Mouse (Mus musculus) forebrain, embryonic 11.5 days (tissue): ENCODE measurements around the gene Ccdc84. TPM values are rescaled to one million over a fixed set of nuclear protein-coding genes. Genes with fewer than 3 reads are reported as not detected.
"Not testable (repeated sequence)": the region's sequence is repeated elsewhere in the genome, so short reads cannot be mapped to it uniquely, and the experiment has no call there.

Experiments used
- ATAC-seq: fragments of 200-750 bp; cut with Nextera tagmentation; replicated peaks from 2 replicates; pipeline ENCODE4 v1.8.0; 2017; ENCODE audit warnings: moderate TSS enrichment; ENCODE audit not compliant: low FRiP score
- DNase-seq: peaks from one replicate; pipeline ENCODE4 v3.0.0-alpha.2; 2017; ENCODE audit warnings: low spot score
- H3K27ac ChIP-seq: fragments of 300-500 bp; sonication (generic); 2 replicates; pipeline ENCODE4 v1.5.1; 2014; ENCODE audit warnings: low read depth, low read length
- H3K27me3 ChIP-seq: fragments of 300-500 bp; sonication (generic); 2 replicates; pipeline ENCODE4 v1.6.1; 2014; ENCODE audit warnings: mild to moderate bottlenecking, low read length, mixed read lengths; ENCODE audit not compliant: control insufficient read depth, insufficient read depth
- H3K36me3 ChIP-seq: fragments of 300-500 bp; sonication (generic); 2 replicates; pipeline ENCODE4 v1.6.1; 2014; ENCODE audit warnings: mild to moderate bottlenecking, low read length, moderate library complexity, mixed read lengths; ENCODE audit not compliant: control insufficient read depth, insufficient read depth
- H3K4me1 ChIP-seq: fragments of 300-500 bp; sonication (generic); replicated peaks from 2 replicates; pipeline ENCODE4 v1.6.1; 2014; ENCODE audit warnings: low read length, mixed read lengths; ENCODE audit not compliant: control insufficient read depth, insufficient read depth
- H3K4me2 ChIP-seq: fragments of 300-500 bp; sonication (generic); 2 replicates; pipeline ENCODE4 v1.6.1; 2014; ENCODE audit warnings: low read depth, mild to moderate bottlenecking, low read length, moderate library complexity, mixed read lengths; ENCODE audit not compliant: severe bottlenecking
- H3K4me3 ChIP-seq: fragments of 300-500 bp; sonication (generic); 2 replicates; pipeline ENCODE4 v1.5.1; 2014; ENCODE audit warnings: low read depth, low read length
- H3K9ac ChIP-seq: fragments of 300-500 bp; sonication (generic); 2 replicates; pipeline ENCODE4 v1.6.1; 2014; ENCODE audit warnings: low read length
- H3K9me3 ChIP-seq: fragments of 300-500 bp; sonication (generic); 2 replicates; pipeline ENCODE4 v1.6.1; 2016; ENCODE audit warnings: low read length, mixed read lengths; ENCODE audit not compliant: control insufficient read depth
- WGBS: fragments of 180-500 bp; shearing (Covaris S2); extraction: QIAGEN DNeasy Blood & Tissue Kit; methylation state at CpG from one replicate; pipeline ENCODE4 v1.1.7; 2014; 5-methylcytosine and 5-hydroxymethylcytosine counted together
- polyA plus RNA-seq: library from polyadenylated mRNA; unstranded; fragments of >200 nt; fragmentation: Nextera tagmentation; extraction: Ambion mirVana; gene quantifications from 2 replicates; pipeline ENCODE4 v1.2.1, GENCODE M21; 2014

Gene Ccdc84
- polyA plus RNA-seq, 1 experiment from 2014 or later: 25.5 TPM

GRCm38 (mm10) chr9:44412306-44412705 lies 6.1 kb downstream of the Ccdc84 start:
- Histone ChIP-seq H3K4me3 (no peak overlapping the region), H3K27ac (no peak overlapping the region), H3K4me1 (peaks cover 7% of the 10 kb centered on the region; the same call in 1 of the 2 replicates), H3K9ac (no peak overlapping the region), H3K4me2 (no peak overlapping the region), H3K27me3 (no peaks in the 10 kb centered on the region), H3K36me3 (peaks cover 23% of the 10 kb centered on the region; the same call in 1 of the 2 replicates), H3K9me3 (no peaks in the 10 kb centered on the region)
- no peak for DNase-seq
- no peak for ATAC-seq
- 89% methylated on average over 4 of the region's 4 CpGs for WGBS

GRCm38 (mm10) chr9:44411601-44412130 lies 6.7 kb downstream of the Ccdc84 start:
- no peak for ATAC-seq
- H3K27me3 ChIP-seq: no peaks in the 10 kb centered on the region
- DNase-seq: no peak
- H3K27ac ChIP-seq: no peak overlapping the region
- 93% methylated on average over 1 of the region's 1 CpGs for WGBS
- no peak overlapping the region for H3K9ac ChIP-seq
- no peak overlapping the region for H3K4me2 ChIP-seq
- H3K4me1 ChIP-seq: peaks cover 4% of the 10 kb centered on the region; the same call in 1 of the 2 replicates
- H3K4me3 ChIP-seq: no peak overlapping the region
- H3K36me3 ChIP-seq: peaks cover 23% of the 10 kb centered on the region; the same call in 1 of the 2 replicates
- no peaks in the 10 kb centered on the region for H3K9me3 ChIP-seq

DNA sequence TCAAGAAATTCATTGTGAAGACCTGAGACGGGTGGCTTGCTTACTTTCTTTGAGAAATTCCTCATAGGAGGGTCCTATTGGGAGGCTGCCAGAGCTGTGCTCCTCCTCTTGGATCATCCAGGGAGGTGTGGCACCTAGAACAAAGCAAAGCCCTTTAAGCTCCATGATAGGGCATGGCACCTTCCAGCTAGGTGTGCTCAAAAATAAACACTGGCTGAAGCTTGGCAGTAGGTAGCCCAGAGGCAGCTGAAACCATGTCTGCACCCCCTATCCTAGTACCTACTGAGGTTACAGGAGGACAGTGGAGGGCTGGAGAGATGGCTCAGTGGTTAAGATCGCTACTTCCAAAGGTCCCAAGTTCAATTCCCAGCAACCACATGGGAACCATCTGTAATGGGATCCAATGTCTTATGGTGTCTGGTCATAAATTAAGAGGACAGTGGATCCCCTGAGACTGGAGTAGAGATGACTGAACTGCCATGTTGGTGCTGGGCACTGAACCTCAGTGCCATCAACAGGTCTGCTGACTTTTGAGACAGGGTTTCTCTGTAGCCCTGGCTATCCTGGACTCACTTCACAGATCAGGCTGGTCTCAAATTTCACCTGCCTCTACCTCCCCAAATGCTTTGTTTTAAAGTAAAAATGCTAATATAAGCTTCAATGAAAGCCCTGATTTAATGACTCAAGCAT lies 7.6 kb downstream of the Ccdc84 start:
- Histone ChIP-seq H3K27me3 (no peaks in the 10 kb centered on the region), H3K36me3 (peaks cover 20% of the 10 kb centered on the region; the same call in 1 of the 2 replicates), H3K27ac (no peak overlapping the region), H3K9ac (no peak overlapping the region), H3K9me3 (no peaks in the 10 kb centered on the region), H3K4me3 (no peak overlapping the region), H3K4me2 (no peak overlapping the region), H3K4me1 (peaks cover 4% of the 10 kb centered on the region; the same call in 1 of the 2 replicates)
- DNase-seq: no peak
- 87% methylated on average over 2 of the region's 2 CpGs for WGBS
- ATAC-seq: no peak

DNA sequence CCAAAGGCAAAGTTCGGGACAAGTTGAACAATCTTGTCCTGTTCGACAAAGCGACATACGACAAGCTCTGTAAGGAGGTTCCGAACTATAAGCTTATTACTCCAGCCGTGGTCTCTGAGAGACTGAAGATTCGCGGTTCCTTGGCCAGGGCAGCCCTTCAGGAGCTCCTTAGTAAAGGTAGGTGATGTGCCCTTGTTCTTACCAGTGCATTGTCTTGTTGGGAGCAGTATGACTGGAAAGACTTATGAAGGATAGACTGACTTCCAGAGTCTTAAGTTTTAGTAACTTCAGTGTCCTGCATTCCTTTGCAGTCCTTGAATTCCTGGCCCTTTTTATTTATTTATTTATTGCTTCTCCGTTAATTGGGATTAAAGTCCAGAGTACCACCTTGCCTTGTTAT lies 9.7 kb downstream of the Ccdc84 start:
- Histone ChIP-seq H3K4me2 (peak overlapping the region; percentile 74), H3K36me3 (peaks cover 20% of the 10 kb centered on the region; the same call in 1 of the 2 replicates), H3K4me3 (peak overlapping the region; percentile 84)
- H3K27ac ChIP-seq, ATAC-seq, H3K9me3 ChIP-seq, DNase-seq, H3K27me3 ChIP-seq, H3K9ac ChIP-seq, H3K4me1 ChIP-seq: not testable (repeated sequence)
- WGBS: 89% methylated on average over 9 of the region's 9 CpGs

- H3K9me3 ChIP-seq: no peaks in the 10 kb centered on the region
- no peak for DNase-seq
- no peaks in the 10 kb centered on the region for H3K27me3 ChIP-seq
- peak overlapping the region; percentile 84 for H3K4me3 ChIP-seq
- H3K36me3 ChIP-seq: peaks cover 17% of the 10 kb centered on the region; the same call in 1 of the 2 replicates
- H3K4me2 ChIP-seq: peak overlapping the region; percentile 74
- peaks cover 4% of the 10 kb centered on the region; the same call in 1 of the 2 replicates for H3K4me1 ChIP-seq
- H3K9ac ChIP-seq: peak overlapping the region; percentile 84
- no peak for ATAC-seq
- WGBS: under 1% methylated on average over 22 of the region's 24 CpGs
- peak overlapping the region; percentile 86 for H3K27ac ChIP-seq
Observed at GRCm38 (mm10) chr9:44407752-44408097, 10.6 kb downstream of the Ccdc84 start.

DNA sequence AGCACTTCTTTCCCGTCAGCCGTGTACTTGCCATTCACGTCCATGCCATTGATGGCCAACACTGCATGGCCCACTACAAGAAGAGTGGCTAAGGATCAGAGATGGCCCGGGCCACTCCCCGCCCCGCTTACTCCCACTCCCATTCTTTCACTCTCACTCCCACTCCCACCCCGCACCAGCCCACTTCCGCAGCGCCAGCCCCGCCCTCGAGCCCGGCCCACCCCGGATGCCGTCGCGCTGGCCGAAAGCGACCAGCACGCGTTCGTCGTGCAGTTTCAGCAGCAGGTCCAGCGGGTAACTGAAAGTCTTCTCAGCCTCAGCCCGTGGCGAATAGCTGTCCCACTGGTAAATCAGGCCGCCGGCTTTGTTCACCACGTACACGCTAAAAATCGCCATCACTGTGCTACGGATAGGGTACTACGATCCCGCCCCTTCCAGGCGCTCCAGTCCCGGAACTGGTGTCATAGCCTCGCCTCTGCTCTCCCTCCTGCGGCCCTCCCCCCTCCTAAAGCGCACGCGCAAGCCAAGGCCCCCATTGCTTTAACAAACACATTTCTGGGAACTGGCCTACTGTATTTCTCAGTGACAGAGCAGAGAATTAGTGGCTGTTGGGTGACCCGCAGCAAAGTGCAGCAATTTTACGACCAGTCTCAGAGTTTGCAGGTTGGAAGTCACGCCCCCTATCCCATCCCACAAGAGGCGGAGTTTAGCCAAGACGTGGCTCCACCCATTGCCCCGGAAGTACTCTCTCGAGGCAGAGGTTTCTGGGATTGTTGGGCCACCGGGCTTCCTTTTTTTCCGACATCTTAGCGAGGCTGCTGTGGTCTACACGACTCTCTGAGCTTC lies 11.2 kb downstream of the Ccdc84 start, which contains the start of the genes Rps25 and Trappc4:
TSS of gene Rps25 (plus strand) at position 234 of the 846 bp plus-strand sequence.
TSS of gene Trappc4 (minus strand) at position 695 of the 846 bp plus-strand sequence.
- under 1% methylated on average over 51 of the region's 51 CpGs for WGBS
- peak; percentile 95 for ATAC-seq

GRCm38 (mm10) chr9:44405011-44405410 lies 13.4 kb downstream of the Ccdc84 start:
- Histone ChIP-seq H3K4me1 (peaks cover 4% of the 10 kb centered on the region; the same call in 1 of the 2 replicates), H3K36me3 (peaks cover 15% of the 10 kb centered on the region; the same call in 1 of the 2 replicates), H3K27me3 (no peaks in the 10 kb centered on the region), H3K9ac (no peak overlapping the region), H3K27ac (no peak overlapping the region), H3K4me3 (no peak overlapping the region), H3K4me2 (no peak overlapping the region), H3K9me3 (no peaks in the 10 kb centered on the region)
- 85% methylated on average over 3 of the region's 3 CpGs for WGBS
- ATAC-seq: no peak
- DNase-seq: no peak

More for the DNA sequence above, 11.2 kb downstream of the Ccdc84 start, which contains the start of the genes Rps25 and Trappc4:
- Histone ChIP-seq H3K9me3 (no peaks in the 10 kb centered on the region), H3K4me3 (peak within 1 kb of the TSS; percentile 84), H3K36me3 (peaks cover 20% of the 10 kb centered on the region; the same call in 1 of the 2 replicates), H3K4me1 (peaks cover 4% of the 10 kb centered on the region; the same call in 1 of the 2 replicates), H3K9ac (peak within 1 kb of the TSS; percentile 84), H3K27ac (peak within 1 kb of the TSS; percentile 86), H3K27me3 (no peaks in the 10 kb centered on the region), H3K4me2 (peak within 1 kb of the TSS; percentile 74)
- peak; percentile 95 for DNase-seq

GRCm38 (mm10) chr9:44401081-44401480 lies 17.3 kb downstream of the Ccdc84 start:
- Histone ChIP-seq H3K9me3 (no peaks in the 10 kb centered on the region), H3K4me3 (no peak overlapping the region), H3K36me3 (peaks cover 8% of the 10 kb centered on the region; the same call in 1 of the 2 replicates), H3K9ac (no peak overlapping the region), H3K27me3 (no peaks in the 10 kb centered on the region), H3K4me1 (peaks cover 10% of the 10 kb centered on the region; the same call in 1 of the 2 replicates), H3K27ac (no peak overlapping the region), H3K4me2 (no peak overlapping the region)
- DNase-seq (no peak), ATAC-seq (no peak)
- 86% methylated on average over 4 of the region's 4 CpGs for WGBS
